Mouse (Mus musculus): ENCODE measurements around the gene Mgat5.

DNA sequence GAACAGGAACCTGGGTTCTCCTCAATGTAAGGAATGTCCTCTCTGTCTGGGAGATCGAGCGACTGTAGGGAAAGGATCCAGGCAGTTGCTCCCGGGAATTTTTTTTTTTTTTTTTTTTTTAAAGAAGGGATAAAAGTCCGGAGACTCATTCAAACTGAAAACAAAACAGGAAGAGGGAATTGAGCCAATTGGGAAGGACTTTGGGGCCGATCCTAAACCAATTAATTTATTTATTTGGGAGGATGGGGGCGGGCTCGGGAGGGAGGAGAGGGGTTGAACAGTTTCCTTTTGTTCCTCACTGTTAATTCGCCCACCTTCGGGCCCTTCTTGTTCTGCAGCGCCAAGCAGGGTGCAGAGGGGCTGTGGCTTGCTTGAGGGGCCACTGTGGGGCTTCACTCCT, 278.1 kb downstream of the Mgat5 start:
- TF ChIP-seq CTCF (IDR thresholded peaks at IDR 0.05; ENCODE audit: extremely low read depth, insufficient read depth, insufficient read length, insufficient replicate concordance) (no peak), POLR2A (IDR thresholded peaks at IDR 0.05; ENCODE audit: low read depth, low read length) (no peak)

Data from spleen, adult 2 months (tissue).